Mouse (Mus musculus): ENCODE data around the gene Per2.

GRCm38 (mm10) chr1:91493938-91494337 lies 34.8 kb upstream of the Per2 start:
- TF ChIP-seq CTCF (IDR thresholded peaks at IDR 0.05) (no peak), EP300 (IDR thresholded peaks at IDR 0.05) (no peak)
